Mouse (Mus musculus) liver, embryonic 14.5 days (tissue): Measurements from ENCODE around the gene Srgap1. TPM values are rescaled to one million over a fixed set of nuclear protein-coding genes. Genes with fewer than 3 reads are reported as not detected.

Source experiments
- ATAC-seq: fragments of 200-750 bp; cut with Nextera tagmentation; 2 replicates; pipeline ENCODE4 v1.8.0; 2017; ENCODE audit warnings: moderate number of reproducible peaks, mild to moderate bottlenecking, moderate library complexity; ENCODE audit not compliant: insufficient read depth
- DNase-seq, 3 experiments: peaks; one replicate each; pipeline ENCODE4 v3.0.0-alpha.2; 2012 to 2013; ENCODE audit warnings: low read depth in 3 of 3, low spot score in 3 of 3
- H3K27ac ChIP-seq: fragments of 300-500 bp; sonication (generic); 2 replicates; pipeline ENCODE4 v1.5.1; 2014; ENCODE audit warnings: moderate library complexity, mild to moderate bottlenecking, control low read depth, inconsistent platforms
- H3K27me3 ChIP-seq: fragments of 300-500 bp; sonication (generic); 2 replicates; pipeline ENCODE4 v1.6.1; 2014; ENCODE audit warnings: mild to moderate bottlenecking, low read length, moderate library complexity; ENCODE audit not compliant: control insufficient read depth, insufficient read depth
- H3K36me3 ChIP-seq: fragments of 300-500 bp; sonication (generic); replicated peaks from 2 replicates; pipeline ENCODE4 v1.6.1; 2014; ENCODE audit warnings: low read depth; ENCODE audit not compliant: control insufficient read depth, insufficient read depth
- H3K4me1 ChIP-seq, 2 experiments: fragments of 200-500 bp in 1 of 2; fragments of 300-500 bp in 1 of 2; sonication (generic) in 1 of 2; replicated peaks; 2 replicates each; pipeline ENCODE4 v1.6.1; 2012 to 2014; ENCODE audit warnings: antibody characterized with exemption in 1 of 2, inconsistent platforms in 1 of 2, low read length in 1 of 2; ENCODE audit not compliant: control insufficient read depth in 2 of 2, insufficient read depth in 2 of 2
- H3K4me2 ChIP-seq: fragments of 300-500 bp; sonication (generic); 2 replicates; pipeline ENCODE4 v1.6.1; 2014; ENCODE audit warnings: low read depth, mild to moderate bottlenecking, control low read depth, moderate library complexity
- H3K4me3 ChIP-seq, 2 experiments: fragments of 200-500 bp in 1 of 2; fragments of 300-500 bp in 1 of 2; sonication (generic) in 1 of 2; 2 replicates each; pipeline ENCODE4 v1.5.1; 2012 to 2014; ENCODE audit warnings: low read depth in 2 of 2, low read length in 2 of 2, mild to moderate bottlenecking in 2 of 2, control low read depth in 1 of 2, inconsistent platforms in 1 of 2, moderate library complexity in 1 of 2; ENCODE audit not compliant: insufficient read depth in 1 of 2
- H3K9ac ChIP-seq: fragments of 300-500 bp; sonication (generic); replicated peaks from 2 replicates; pipeline ENCODE4 v1.6.1; 2014; ENCODE audit warnings: mild to moderate bottlenecking, control low read depth, moderate library complexity
- H3K9me3 ChIP-seq: fragments of 300-500 bp; sonication (generic); 2 replicates; pipeline ENCODE4 v1.6.1; 2016; ENCODE audit warnings: low read length, mixed read lengths; ENCODE audit not compliant: control insufficient read depth
- CTCF ChIP-seq: IDR thresholded peaks from 2 replicates; pipeline ENCODE4 v1.5.1; 2016; ENCODE audit warnings: antibody characterized with exemption, low read depth, control low read depth
- EP300 ChIP-seq: IDR thresholded peaks from 2 replicates; pipeline ENCODE4 v1.6.1; 2016; ENCODE audit warnings: antibody characterized with exemption, low read depth
- WGBS: fragments of 180-500 bp; shearing (Covaris S2); extraction: QIAGEN DNeasy Blood & Tissue Kit; methylation state at CpG from one replicate; pipeline ENCODE4 v1.1.7; 2014; ENCODE audit not compliant: insufficient replicate concordance; 5-methylcytosine and 5-hydroxymethylcytosine counted together
- polyA plus RNA-seq, 2 experiments: library from polyadenylated mRNA; depleted of rRNA in 1 of 2; stranded (reverse) in 1 of 2; unstranded in 1 of 2; fragments of >200 nt; fragmentation: Nextera tagmentation in 1 of 2; extraction: Ambion mirVana in 1 of 2; gene quantifications; 2 replicates each; pipeline versions ENCODE4 v1.2.1 to v1.2.3; 2012 to 2014

Gene Srgap1
- polyA plus RNA-seq, 2 experiments, result 0.66 to 0.79 TPM

- Histone ChIP-seq H3K27ac (no peak overlapping the region), H3K4me3 (no peak overlapping the region), H3K4me2 (no peak overlapping the region), H3K36me3 (no peaks in the 10 kb centered on the region), H3K9me3 (no peaks in the 10 kb centered on the region), H3K27me3 (no peaks in the 10 kb centered on the region), H3K9ac (no peak overlapping the region), H3K4me1 (no peaks in the 10 kb centered on the region)
- WGBS, result 62% methylated on average over 11 of the region's 11 CpGs
- TF ChIP-seq CTCF, result no peak
- no peak for TF ChIP-seq EP300
- no peak for ATAC-seq
- no peak for DNase-seq
Measured at GRCm38 (mm10) chr10:121956505-121956904, 90.6 kb downstream of the Srgap1 start.

DNA sequence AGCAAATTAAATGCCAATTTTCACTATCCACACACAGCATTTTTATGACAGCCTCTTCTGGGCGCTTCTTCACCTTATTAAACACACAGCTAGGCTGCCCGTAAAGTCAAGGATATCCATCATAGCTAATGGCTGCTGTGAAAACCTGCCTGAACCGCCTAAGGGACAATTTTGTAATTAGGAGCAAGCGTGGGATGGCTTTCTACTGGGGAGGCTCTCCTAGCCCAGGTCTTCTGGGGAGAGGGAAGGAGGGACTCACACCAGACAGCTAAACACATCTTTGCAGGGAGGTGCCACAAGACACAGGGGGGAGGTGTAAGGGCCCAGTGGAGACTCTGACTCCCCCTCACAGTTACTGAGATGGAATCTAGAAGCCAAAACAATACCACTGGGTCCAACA is 91.4 kb downstream of the Srgap1 start:
- no peaks in the 10 kb centered on the region for H3K4me1 ChIP-seq
- no peaks in the 10 kb centered on the region for H3K9me3 ChIP-seq
- 65% methylated on average over 4 of the region's 4 CpGs for WGBS
- no peaks in the 10 kb centered on the region for H3K36me3 ChIP-seq
- DNase-seq (no peak), ATAC-seq (no peak)
- H3K27me3 ChIP-seq, result no peaks in the 10 kb centered on the region
- TF ChIP-seq CTCF (no peak), EP300 (no peak)
- H3K27ac ChIP-seq, result no peak overlapping the region
- H3K9ac ChIP-seq, result no peak overlapping the region
- H3K4me3 ChIP-seq, result no peak overlapping the region
- H3K4me2 ChIP-seq, result no peak overlapping the region

GRCm38 (mm10) chr10:121954877-121955276 is 92.2 kb downstream of the Srgap1 start:
- no peak overlapping the region for H3K4me3 ChIP-seq
- ATAC-seq (no peak), DNase-seq (no peak)
- H3K36me3 ChIP-seq, result no peaks in the 10 kb centered on the region
- no peak overlapping the region for H3K4me2 ChIP-seq
- TF ChIP-seq CTCF, result no peak
- no peaks in the 10 kb centered on the region for H3K4me1 ChIP-seq
- no peak overlapping the region for H3K9ac ChIP-seq
- H3K27ac ChIP-seq, result no peak overlapping the region
- H3K27me3 ChIP-seq, result no peaks in the 10 kb centered on the region
- WGBS, result 63% methylated on average over 6 of the region's 6 CpGs
- no peaks in the 10 kb centered on the region for H3K9me3 ChIP-seq

- Histone ChIP-seq H3K36me3 (no peaks in the 10 kb centered on the region), H3K4me1 (no peaks in the 10 kb centered on the region), H3K9ac (no peak overlapping the region), H3K4me3 (no peak overlapping the region), H3K4me2 (no peak overlapping the region), H3K27me3 (no peaks in the 10 kb centered on the region), H3K9me3 (no peaks in the 10 kb centered on the region), H3K27ac (no peak overlapping the region)
- TF ChIP-seq EP300, result no peak
- no peak for TF ChIP-seq CTCF
- 48% methylated on average over 5 of the region's 5 CpGs for WGBS
- DNase-seq (no peak), ATAC-seq (no peak)
Measured at GRCm38 (mm10) chr10:121953041-121953440, 94.1 kb downstream of the Srgap1 start.

GRCm38 (mm10) chr10:121946173-121946572 is 100.9 kb downstream of the Srgap1 start:
- no peak overlapping the region for H3K4me2 ChIP-seq
- no peak overlapping the region for H3K9ac ChIP-seq
- 68% methylated on average over 8 of the region's 8 CpGs for WGBS
- no peaks in the 10 kb centered on the region for H3K4me1 ChIP-seq
- DNase-seq (no peak), ATAC-seq (no peak)
- no peaks in the 10 kb centered on the region for H3K9me3 ChIP-seq
- no peak overlapping the region for H3K27ac ChIP-seq
- H3K4me3 ChIP-seq, result no peak overlapping the region
- no peak for TF ChIP-seq CTCF
- no peak for TF ChIP-seq EP300
- no peaks in the 10 kb centered on the region for H3K27me3 ChIP-seq
- H3K36me3 ChIP-seq, result no peaks in the 10 kb centered on the region
